Mouse (Mus musculus) cerebellum, postnatal 36 days (tissue): Measurements from ENCODE around the gene Rnf215.
A peak's percentile ranks its signal among the peaks of the same experiment; 100 is the strongest.
"Not testable (repeated sequence)": the region's sequence is repeated elsewhere in the genome, so short reads cannot be mapped to it uniquely, and the experiment has no call there.

ENCODE experiments used
- DNase-seq, 2 experiments: peaks; one replicate each; pipeline ENCODE4 v3.0.0; 2021 to 2022; ENCODE audit warnings: mixed read lengths in 2 of 2

The Rnf215 gene

GRCm38 (mm10) chr11:4148536-4149156 is 13.6 kb downstream of the Rnf215 start:
- DNase-seq = no peak

GRCm38 (mm10) chr11:4149886-4150285 is 14.9 kb downstream of the Rnf215 start:
- no peak for DNase-seq

- DNase-seq = no peak
Observed at GRCm38 (mm10) chr11:4153694-4154093, 18.7 kb downstream of the Rnf215 start.

- no peak for DNase-seq
Observed at GRCm38 (mm10) chr11:4155641-4156040, 20.6 kb downstream of the Rnf215 start.

GRCm38 (mm10) chr11:4158676-4159075 is 23.7 kb downstream of the Rnf215 start:
- DNase-seq = no peak

- peak; percentile 94 for DNase-seq
Observed at GRCm38 (mm10) chr11:4159808-4160708, 25.1 kb downstream of the Rnf215 start, which contains the start of the genes Ccdc157 and Sf3a1. Ccdc157 (minus strand) TSS chr11:4160293. Sf3a1 (plus strand) TSS chr11:4160350.

GRCm38 (mm10) chr11:4160758-4161480 is 25.9 kb downstream of the Rnf215 start:
- no peak for DNase-seq

GRCm38 (mm10) chr11:4164701-4165100 is 29.7 kb downstream of the Rnf215 start:
- DNase-seq = no peak

GRCm38 (mm10) chr11:4166467-4167090 is 31.6 kb downstream of the Rnf215 start:
- no peak for DNase-seq

GRCm38 (mm10) chr11:4174586-4174985 is 39.6 kb downstream of the Rnf215 start:
- DNase-seq = peak in 1 of 2 experiments; percentile 26

- DNase-seq = no peak
Observed at GRCm38 (mm10) chr11:4177716-4178115, 42.7 kb downstream of the Rnf215 start.

- DNase-seq = no peak
Observed at GRCm38 (mm10) chr11:4182061-4182460, 47.1 kb downstream of the Rnf215 start.

- no peak for DNase-seq
Observed at GRCm38 (mm10) chr11:4183511-4183910, 48.5 kb downstream of the Rnf215 start.

GRCm38 (mm10) chr11:4184251-4184952 is 49.4 kb downstream of the Rnf215 start:
- DNase-seq = no peak

- DNase-seq = not testable (repeated sequence)
Observed at GRCm38 (mm10) chr11:4185480-4185879, 50.5 kb downstream of the Rnf215 start.

GRCm38 (mm10) chr11:4186486-4187317 is 51.7 kb downstream of the Rnf215 start, which contains the start of gene Tbc1d10a:
Tbc1d10a (plus strand) TSS chr11:4186789.
- peak; percentile 96 to 99 for DNase-seq

GRCm38 (mm10) chr11:4187318-4187700 is 52.3 kb downstream of the Rnf215 start:
- DNase-seq = peak in 1 of 2 experiments; percentile 18

- DNase-seq = no peak
Observed at GRCm38 (mm10) chr11:4189182-4189581, 54.2 kb downstream of the Rnf215 start.

- no peak for DNase-seq
Observed at GRCm38 (mm10) chr11:4190677-4191076, 55.7 kb downstream of the Rnf215 start.
